Mouse (Mus musculus) T-helper 2 cell (primary cell): ENCODE results near the gene Arhgef12.
"Not testable (repeated sequence)": the region's sequence is repeated elsewhere in the genome, so short reads cannot be mapped to it uniquely, and the experiment has no call there.

Source experiments
- in situ Hi-C: fragments of 300-600 bp; cut with MboI, MseI; formaldehyde crosslinking; loops from one replicate; pipeline ENCODE4 v1.15.1; 2025; ENCODE audit warnings: high pct_unique_total_duplicates

The Arhgef12 gene

DNA sequence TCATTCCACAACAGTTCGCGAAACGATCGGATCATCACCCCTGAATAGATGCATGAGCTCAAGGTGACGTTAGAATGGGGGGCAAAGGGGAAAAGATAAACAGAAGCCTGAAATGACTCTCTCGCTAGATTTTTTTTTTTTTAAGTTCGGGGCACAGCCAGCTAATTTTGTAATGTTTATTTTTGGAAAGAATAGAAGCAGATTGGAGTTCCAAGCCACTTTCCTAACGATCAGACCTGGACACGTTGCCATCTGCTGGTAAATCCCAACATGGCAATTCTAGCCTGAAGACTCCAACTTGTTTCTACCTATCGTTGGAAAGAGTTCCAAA is at the start of gene Arhgef12:
Gene Arhgef12 (minus strand): TSS at position 53 of the 331 bp plus-strand sequence.
- in situ Hi-C loops: no loop called here

DNA sequence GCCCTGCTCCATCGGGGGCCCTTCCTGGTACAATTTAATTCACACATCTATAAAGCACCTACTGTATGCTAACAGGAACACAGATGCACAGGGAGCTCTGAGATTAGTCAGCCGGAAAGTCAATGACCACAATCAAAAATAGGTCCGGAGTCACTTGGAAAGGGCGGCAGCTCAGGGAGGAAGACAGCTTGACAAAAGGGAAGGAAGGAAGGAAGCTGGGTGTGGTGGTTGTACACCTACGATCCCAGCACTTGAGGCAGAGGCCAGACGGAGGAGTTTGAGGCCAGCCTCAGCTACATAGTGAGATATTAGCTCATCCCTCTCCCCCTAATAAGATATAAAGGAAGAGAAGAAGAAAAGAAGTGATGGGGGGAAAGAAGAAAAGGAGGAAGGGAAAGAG is 48.9 kb upstream of the Arhgef12 start:
- in situ Hi-C loops: no loop called here

DNA sequence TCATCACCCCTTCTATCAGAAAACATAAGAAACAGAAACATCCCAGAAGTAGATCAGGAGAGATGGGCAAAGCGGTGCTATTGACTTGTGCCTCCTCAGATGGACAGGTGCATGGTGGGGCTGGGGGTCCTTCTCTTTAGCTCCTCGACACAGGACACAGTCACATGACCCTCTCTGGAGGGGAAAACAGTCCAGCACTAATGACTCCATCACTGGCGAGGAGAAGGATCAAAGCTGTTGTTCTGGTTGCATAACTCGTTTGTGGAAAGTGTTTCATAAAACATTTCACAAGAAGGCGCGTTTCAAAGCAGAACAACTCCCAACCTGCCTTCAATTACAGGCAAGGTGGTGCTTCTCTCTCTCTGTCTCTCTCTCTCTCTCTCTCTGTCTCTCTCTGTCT is 44.7 kb upstream of the Arhgef12 start:
- in situ Hi-C loops: no loop called here

DNA sequence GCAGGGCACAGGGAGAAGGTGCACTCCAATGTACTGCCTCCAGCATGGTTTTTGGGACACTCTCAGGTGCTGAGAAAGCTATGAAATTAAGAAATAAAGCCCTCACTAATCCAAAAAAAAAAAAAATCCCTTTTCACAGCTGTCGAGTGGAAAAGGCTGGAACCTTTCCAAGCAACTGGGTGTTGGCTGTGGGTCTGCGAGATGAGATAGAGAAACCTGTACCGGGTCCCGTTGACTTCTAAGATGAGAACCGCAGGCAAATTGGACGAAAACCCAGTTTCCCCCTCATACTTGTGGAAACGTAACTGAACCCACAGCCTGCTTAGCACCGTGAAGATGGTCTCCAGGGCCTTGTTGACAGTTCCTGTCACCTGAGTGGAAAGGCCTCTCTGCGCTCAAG is 43.9 kb upstream of the Arhgef12 start:
- in situ Hi-C loops: no loop called here

DNA sequence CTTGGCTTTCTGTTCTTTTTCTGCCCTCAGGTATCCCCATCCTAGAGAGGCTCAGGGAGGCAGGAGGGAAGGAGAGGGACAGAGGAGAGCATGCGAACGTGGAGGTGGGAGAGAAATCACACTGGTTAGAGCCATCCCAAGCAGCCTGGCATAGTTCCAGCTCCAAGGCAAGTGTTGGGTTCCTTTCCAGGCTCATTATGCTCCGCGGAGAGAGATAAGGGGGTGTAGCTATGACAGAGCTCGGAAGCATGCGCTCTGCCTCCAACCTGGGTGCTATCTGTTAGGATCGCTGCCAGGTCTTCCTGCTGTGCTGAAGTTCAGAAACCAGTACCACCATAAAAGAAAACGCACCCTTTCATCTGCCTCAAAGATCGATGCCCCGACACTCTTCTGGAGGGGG is 43.0 kb upstream of the Arhgef12 start:
- in situ Hi-C loops: no loop called here

DNA sequence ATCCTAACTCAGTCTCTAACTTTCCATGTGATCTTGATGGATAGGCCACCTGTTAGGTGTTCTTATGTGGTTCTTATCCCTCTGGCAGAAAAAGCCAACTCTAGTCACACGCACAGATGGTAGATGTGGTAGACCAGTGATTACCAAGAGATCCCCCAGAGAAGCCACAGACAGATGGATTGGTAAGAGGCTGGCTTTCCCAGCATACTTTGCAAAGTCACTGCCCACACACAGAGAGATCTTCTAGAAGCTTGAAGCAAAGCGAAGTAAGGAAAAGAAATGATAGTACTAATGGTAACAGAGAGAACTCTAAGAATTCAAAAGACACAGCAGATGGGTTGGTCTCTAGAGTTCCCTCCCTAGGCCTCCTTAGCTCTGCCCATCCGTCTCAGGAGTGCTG is 42.5 kb upstream of the Arhgef12 start:
- in situ Hi-C loops: no loop called here

DNA sequence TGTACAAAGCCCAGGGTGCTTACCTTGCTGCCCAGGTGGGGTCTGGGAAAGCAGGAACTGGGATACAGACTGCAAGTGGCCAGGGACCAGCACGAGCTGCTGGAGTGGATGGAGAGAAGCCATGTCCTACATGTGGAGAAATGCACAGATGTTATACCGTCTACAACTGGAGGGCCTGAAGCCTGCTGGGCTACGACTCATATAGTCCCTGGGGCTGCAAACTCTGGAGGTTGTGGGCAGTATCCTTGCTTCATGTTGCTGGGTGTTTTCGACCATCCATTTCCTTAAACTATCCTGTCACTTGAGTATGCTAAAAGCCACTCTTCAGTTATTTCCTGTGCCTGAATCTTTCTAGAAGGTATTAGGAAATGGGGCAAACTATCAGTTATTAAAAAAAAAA is 38.2 kb upstream of the Arhgef12 start:
- in situ Hi-C loops: no loop called here

DNA sequence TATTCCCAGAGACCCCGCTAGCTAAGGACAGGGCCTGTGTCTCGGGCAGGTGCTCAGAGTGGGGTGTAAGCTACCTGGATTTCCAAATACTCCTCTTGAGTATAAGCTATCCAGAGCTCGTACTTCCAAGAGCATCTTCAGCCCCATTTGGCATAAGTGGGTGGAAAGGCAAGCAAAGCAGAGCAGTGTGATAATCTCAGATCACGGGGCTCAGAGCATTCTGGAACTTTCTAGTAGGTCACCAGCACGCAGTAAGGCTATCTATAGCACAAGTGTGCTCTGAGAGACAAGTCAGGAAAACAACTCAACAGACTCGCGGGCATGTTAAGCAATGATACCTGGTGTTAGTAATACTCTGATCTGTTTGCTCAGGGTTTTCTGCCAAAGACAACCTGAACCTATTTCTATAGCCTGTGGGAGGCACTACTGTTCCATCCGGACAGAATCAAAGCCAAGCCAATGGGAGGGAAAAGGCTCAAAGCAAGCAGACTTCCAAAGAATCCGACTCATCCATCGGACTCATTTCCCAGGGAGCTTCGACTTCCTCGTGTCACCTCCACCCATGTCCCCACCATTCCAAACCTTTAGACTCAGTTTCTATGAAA is 37.3 kb upstream of the Arhgef12 start:
- in situ Hi-C loops: loop anchor here (5.0 kb wide), 1 partner anchor 33 kb away; no protein-coding TSS in a partner anchor

DNA sequence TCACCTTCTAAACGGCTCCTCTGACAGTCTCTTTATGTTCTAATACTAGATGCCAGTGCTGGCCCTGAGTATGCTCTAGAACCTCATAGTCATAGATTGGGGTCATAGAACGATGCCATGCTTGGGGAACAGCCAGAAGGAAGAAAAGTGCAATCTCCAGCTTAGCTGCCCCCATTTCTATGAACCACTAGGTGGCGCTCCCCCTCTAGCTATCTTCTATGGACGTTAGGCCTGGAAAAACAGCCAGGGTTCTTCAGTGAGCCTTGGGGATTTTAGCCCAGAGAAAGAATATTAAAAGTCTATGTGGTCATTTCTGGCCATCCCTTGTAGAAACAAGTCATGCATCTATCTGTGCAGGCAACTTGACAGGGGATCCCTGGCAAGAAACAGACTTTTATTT is 34.8 kb upstream of the Arhgef12 start:
- in situ Hi-C loops: loop anchor here (5.0 kb wide), 1 partner anchor 35 kb away; no protein-coding TSS in a partner anchor

DNA sequence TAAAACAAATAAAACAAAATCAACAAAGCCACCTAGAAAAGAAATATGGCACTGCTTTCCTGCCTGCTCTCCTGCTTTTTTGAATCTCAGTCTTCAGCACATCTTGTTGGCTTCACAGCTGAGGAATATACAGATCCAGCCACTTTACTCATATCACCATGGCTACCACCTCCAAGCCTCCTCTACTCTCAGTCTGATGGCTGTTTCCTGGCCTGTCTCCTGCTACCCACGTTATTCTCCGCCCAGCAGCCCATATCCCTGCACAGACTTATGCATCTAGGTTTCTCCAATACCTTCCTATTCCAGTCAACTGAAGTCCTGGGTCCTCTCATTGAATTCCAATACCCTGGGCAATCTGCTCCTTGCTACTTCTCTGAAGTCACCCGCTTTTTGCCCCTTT is 26.5 kb upstream of the Arhgef12 start:
- in situ Hi-C loops: loop anchor here (5.0 kb wide), 1 partner anchor 154 kb away; no protein-coding TSS in a partner anchor

DNA sequence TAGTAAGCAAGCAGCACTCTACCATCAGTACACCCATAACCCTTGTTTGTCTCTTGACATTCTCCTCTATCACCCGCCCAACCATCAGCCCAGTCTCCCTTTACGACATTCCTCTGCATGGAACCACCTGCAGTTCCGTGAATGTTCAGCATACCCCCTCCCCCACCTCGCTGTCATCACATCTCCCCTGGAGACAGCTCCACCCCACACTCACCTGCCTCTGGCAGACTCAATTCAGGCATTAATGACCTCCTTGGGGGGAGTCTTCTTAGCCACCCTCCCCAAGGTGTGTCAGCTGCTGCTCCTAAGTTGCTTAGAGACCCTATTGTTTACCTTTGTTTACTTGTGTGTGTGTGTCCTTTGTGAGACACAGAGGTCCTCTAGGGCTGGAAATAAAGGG is 25.3 kb upstream of the Arhgef12 start:
- in situ Hi-C loops: loop anchor here (5.0 kb wide), 1 partner anchor 155 kb away; no protein-coding TSS in a partner anchor

DNA sequence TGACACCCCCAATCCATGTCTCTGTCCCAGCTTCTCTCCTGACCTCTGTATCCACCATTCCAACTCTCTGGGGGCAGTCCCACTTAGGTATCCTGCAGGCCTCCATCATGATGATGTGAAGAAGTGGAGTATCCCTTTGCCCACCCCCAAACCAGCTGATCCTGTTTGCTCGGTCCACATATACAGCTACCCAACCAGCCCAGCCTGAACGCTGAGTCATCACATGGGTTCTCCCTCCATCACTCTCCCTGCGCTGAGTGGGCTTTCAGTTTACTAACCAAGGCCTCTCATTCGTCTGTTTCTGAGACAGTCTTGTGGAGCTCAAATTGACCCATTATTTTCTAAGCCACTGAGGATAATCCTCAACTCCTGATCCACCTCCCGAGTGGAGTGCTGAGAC is 24.9 kb upstream of the Arhgef12 start:
- in situ Hi-C loops: loop anchor here (5.0 kb wide), 1 partner anchor 155 kb away; no protein-coding TSS in a partner anchor

DNA sequence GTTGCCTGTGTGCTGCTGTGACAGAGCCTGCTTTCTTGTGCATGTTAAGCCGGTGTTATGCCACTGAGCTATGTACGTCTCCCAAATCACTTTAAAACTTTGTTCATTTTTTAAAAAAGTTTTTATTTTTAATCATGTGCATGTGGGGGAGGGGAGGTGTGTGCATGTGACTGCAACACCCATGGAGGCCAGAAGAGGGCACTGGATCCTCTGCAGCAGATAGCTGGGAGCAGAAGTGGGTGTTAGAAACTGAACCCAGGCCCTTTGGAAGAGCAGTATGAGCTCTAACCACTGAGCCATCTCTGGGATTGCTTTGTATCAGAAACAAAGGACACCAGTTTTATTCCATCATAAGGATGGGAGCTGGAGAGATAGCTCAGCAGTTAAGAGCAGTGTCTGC is 23.6 kb upstream of the Arhgef12 start:
- in situ Hi-C loops: loop anchor here (5.0 kb wide), 1 partner anchor 157 kb away; no protein-coding TSS in a partner anchor

DNA sequence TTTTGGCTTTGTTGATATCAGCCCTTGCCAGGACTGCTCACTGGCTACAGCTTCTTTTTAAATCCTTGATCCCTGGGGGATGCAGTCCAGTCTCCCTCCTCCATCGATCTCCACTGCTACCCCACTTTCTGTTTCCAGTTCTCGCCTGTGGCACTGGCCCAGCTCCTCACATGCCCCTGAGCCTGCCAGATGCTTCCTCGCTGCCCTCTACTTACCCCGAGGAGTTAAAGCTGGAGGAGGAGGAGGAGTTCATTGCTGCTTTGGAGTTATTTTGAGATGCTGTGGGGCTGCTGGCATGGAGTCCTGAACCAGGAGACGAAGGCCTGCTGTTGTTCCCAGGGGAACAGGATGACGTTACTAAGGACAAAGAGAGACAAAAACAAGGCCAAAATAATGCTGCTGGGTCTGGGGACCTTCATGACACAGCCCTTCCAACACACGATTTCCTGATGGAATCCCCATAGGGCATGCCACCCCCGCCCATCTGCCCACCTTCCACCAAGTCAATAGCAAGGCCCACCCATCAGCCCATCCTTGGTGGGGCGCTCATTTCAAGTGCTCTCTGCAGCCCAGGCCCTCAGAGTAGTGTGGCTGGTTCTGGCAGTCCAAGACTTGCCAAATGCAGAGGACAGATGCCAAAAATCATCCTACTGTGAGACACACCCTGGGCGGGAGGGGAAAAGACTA is 20.2 kb upstream of the Arhgef12 start:
- in situ Hi-C loops: no loop called here

DNA sequence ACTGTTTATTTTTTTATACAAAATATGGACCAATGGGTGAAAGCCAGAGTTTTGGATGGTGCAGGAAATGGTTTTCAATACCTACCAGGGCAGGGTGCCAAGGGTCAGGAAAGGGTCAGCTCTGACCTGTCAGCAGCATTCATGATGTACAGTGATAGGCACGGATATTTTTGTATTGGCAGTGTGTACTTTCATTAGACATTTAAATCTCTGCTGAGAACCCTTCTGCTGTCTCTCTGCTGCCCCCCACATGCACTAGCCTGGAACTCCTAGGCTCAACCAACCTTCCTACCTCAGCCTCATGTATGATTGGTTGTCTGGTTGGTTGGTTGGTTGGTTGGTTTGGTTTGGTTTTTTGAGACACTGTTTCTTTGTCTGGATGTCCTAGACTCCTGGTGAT is 15.3 kb upstream of the Arhgef12 start:
- in situ Hi-C loops: no loop called here

DNA sequence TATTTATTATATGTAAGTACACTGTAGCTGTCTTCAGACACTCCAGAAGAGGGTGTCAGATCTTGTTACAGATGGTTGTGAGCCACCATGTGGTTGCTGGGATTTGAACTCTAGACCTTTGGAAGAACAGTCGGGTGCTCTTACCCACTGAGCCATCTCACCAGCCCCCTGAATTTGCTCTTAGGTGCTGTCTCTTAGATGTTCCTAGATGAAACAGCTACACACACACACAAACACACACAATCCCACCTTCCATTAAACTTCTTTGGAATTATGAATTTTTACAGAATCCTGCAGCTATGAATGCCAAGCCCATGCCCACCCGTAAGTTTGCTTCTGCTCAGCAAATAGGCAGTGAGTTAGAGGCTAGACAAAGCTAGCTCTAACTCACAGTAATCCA is 14.9 kb upstream of the Arhgef12 start:
- in situ Hi-C loops: not testable (repeated sequence)

DNA sequence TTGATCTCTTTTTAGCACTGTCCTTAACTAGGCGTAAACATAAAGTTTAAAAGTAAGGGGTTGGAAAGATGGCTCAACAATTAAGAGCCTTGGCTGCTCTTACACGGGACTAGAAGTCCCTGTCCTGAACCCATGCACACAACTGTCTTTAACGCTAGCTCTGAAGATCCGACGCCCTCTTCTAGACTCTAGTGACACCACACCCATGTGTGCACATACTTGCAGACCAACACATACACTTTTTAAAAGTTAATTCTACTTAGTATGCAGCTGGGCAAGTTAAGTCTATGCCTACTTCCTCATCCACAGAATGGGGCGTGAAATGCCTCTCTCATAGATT is 9.9 kb upstream of the Arhgef12 start:
- in situ Hi-C loops: no loop called here

DNA sequence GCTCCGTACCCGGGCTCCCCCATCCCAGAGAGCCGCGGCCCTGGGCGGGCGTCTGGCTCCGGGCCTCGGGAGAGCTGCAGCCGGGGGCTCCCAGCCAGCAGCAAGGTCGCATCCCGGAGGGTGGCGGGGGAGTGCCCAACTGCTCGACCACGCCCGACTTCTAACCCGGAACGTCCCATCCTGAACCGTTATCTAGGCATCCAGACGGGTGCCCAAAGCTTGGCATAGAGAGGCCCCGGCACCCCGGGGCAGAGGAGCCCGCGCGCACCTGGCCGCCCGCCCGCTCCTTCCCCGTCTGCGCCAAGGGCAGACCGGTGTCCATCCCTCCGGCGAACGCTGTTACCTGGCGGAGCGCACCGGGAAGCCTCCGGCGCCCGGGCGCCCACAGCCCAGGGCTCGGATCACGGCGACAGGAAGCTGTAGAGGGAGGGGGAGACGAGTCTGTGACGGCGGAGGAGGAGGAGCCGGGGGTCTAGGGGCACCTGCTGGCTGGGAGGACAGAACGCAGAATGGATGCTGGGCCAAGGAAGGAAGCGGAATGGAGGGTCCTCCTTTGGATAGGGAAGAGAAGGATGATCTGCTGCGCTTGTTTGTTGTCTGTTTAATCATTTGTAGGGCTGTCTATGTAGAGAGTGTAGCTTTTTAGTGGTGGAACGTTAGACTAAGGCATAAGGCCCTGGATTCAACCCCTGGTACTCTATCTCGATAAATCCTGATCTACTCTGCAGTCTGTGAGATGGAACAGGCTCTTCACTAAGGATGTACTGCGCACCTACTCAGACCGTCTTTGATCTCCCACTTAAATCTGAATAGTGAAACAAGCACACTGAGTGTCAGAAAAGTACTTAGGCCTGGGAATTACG is 9.3 kb upstream of the Arhgef12 start, which contains the start of gene Tmem136:
Gene Tmem136 (minus strand): TSS at position 437 of the 863 bp plus-strand sequence.
- in situ Hi-C loops: no loop called here

DNA sequence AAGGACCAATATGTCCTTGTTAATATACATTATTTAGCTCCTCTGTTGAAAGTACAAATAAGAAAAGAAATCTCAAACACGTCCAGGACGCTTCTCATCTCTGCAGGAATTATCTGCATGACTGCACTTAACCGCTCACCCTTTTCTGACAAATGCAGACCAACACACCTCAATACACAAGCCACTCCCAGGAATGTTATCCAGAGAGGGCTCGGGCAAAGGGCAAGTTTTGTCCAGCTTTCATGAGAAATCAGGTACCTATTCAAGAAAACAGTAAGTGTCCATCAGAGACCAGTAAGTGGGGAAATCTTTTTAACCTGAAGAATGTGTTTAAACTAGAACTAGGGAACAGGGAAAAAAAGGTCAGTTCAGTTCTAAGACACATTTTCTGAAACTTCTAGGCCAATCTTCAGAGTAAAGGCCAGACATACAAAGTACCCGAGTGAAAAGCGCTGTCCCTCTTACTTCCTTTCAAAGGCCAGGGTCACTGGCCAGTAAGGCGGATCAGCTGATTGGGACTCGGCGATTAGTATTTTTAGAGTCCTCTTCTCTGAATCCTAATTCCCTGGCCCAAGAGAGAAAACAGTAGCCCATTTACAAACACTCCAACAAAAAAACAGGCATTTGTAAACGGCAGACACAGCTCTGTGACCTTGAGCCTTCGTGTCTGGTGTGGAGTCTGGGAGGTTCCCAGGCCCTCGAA is 8.5 kb upstream of the Arhgef12 start:
- in situ Hi-C loops: no loop called here

DNA sequence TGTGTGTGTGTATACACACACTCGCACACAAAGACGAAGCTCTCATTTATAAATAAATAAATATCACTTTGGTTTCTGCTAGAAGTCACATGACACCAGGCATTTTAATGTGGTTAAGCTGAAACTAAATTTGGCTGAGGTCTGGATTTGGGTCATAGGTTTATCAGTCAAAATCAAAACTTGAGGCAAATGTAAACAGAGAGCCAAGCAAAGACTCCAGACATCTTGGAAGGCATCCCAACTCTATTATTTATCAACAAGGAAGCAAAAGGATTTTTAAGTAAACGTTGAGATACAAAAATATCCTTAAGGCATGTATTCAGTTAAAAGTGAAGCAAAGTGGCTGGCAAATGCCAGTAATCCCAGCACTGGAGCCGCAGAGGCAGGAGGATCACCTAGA is 7.8 kb upstream of the Arhgef12 start:
- in situ Hi-C loops: no loop called here

DNA sequence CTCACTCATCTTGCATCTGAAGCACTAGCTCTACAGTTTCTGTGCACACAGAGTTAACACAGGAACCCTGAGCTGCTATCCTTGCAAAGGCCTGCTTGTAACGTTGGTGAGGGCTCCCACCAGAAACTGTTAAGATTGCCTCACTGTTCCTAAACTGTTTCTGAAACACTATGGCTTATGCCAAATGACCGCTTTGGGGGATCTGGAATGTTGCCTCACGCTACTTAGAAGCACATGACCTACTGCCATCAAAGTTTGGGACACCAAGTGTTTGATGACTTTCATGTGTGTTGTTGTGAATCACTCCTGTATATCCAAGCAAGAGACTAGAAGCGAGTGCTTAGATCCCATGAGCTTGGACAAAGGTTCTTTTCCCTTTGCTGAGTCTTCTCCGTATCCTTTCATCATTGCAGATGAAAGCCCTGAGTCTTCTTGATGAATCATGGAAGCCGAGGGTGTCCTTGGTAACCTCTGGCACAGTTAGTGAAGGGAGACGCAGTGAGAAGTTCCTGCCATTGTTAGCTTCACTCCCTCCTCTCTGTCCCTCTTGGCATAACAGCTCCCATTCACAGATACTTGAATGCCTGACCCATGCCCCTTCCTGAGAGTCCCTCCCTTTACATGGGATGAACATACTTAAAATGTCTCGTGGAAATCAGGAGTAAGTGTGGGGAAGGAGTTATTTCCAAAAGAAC is 3.4 kb upstream of the Arhgef12 start:
- in situ Hi-C loops: no loop called here
